Mouse (Mus musculus) layer of hippocampus, postnatal 36 days (tissue): ENCODE data around the gene Cfap97d1. TPM values are rescaled to one million over a fixed set of nuclear protein-coding genes. Genes with fewer than 3 reads are reported as not detected.

Source experiments
- DNase-seq, 2 experiments: peaks; one replicate each; pipeline ENCODE4 v3.0.0; 2022
- total RNA-seq, 2 experiments: library from RNA; stranded (reverse); gene quantifications; 2 replicates each; pipeline ENCODE4 v1.2.3; 2021

Gene Cfap97d1
- total RNA-seq, 2 experiments from 2014 or later = not detected

- no peak for DNase-seq
Measured at GRCm38 (mm10) chr11:102039487-102040137, 55.5 kb downstream of the Cfap97d1 start.

- DNase-seq = peak; percentile 69 to 71
Measured at GRCm38 (mm10) chr11:102040138-102040524, 56.1 kb downstream of the Cfap97d1 start.

- no peak for DNase-seq
Measured at GRCm38 (mm10) chr11:102040646-102041045, 56.6 kb downstream of the Cfap97d1 start.

GRCm38 (mm10) chr11:102041350-102041949, 57.4 kb downstream of the Cfap97d1 start, which contains the start of gene Cd300lg:
TSS of gene Cd300lg (plus strand) at chr11:102041509.
- no peak for DNase-seq

Other genes with a start within 250 kb of the Cfap97d1 start
- 10 to 100 TPM; 15.1 to 16.3 TPM for gene Etv4, start 198.9 kb upstream of the Cfap97d1 start, total RNA-seq
- gene Meox1, start 89.9 kb upstream of the Cfap97d1 start, total RNA-seq = under 1 TPM; 0.43 to 0.50 TPM
- not detected for gene Sost, start 17.3 kb upstream of the Cfap97d1 start, total RNA-seq
- 100 to 1,000 TPM; 138 to 158 TPM for gene Dusp3, start 2.7 kb downstream of the Cfap97d1 start, total RNA-seq
- 10 to 100 TPM; 88.5 to 90.2 TPM for gene Mpp3, start 44.2 kb downstream of the Cfap97d1 start, total RNA-seq
- gene Cd300lg, start 57.2 kb downstream of the Cfap97d1 start, total RNA-seq = not detected
- gene Mpp2, start 104.2 kb downstream of the Cfap97d1 start, total RNA-seq = 100 to 1,000 TPM; 138 to 139 TPM
- gene Ppy, start 117.0 kb downstream of the Cfap97d1 start, total RNA-seq = not detected
- not detected for gene Pyy, start 123.6 kb downstream of the Cfap97d1 start, total RNA-seq
- gene Nags, start 161.2 kb downstream of the Cfap97d1 start, total RNA-seq = not detected
- gene Tmem101, start 172.1 kb downstream of the Cfap97d1 start, total RNA-seq = 10 to 100 TPM; 29.5 to 30.6 TPM
- gene Lsm12, start 201.0 kb downstream of the Cfap97d1 start, total RNA-seq = 10 to 100 TPM; 59.4 to 60.8 TPM
- gene G6pc3, start 205.3 kb downstream of the Cfap97d1 start, total RNA-seq = 10 to 100 TPM; 52.0 to 58.5 TPM
- 100 to 1,000 TPM; 227 to 234 TPM for gene Hdac5, start 245.9 kb downstream of the Cfap97d1 start, total RNA-seq